Mouse (Mus musculus) right cerebral cortex, postnatal 25 days (tissue): ENCODE measurements around the gene Tars.

Experiments used
- DNase-seq: peaks from one replicate; pipeline ENCODE4 v3.0.0; 2022

Gene Tars

DNA sequence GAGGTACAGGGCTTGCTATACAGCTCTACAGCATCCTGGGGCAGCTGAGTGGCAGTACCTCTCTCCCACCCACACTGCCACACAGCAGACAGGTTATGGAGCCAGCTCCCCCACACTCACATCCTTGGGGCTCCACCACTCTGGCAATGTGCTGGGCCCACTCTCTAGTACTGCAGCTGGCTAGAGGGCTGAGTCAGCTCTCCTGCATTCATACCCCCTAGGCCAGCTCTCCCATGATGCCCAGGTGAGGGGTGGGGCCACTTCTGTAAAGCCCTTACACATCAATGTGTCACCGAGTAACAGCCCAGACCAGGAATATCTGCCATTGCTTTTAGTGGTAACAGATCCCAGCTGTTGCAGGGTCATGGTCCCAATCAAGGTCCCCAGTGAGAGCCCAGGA is 38.6 kb downstream of the Tars start:
- no peak for DNase-seq

- no peak for DNase-seq
Observed at GRCm38 (mm10) chr15:11357501-11357900, 42.0 kb downstream of the Tars start.

DNA sequence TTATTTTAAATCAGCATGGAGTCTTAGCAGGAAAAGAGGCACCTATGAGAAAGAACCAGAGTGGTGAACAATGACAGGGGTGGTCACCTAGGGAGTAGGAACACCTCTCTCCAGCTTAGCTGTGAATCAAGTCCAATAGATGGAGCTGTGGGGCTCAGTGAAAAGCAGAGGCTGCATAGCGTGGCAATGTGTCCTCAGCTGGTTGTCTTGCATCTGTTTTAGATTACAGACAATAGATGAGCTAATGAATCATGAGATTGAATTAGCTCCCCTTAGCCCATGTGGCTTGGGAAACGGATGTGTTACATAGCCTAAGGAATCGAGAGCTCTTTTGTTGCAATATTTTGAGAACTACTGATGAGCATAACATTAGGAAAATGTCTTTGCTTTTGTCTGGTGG is 43.6 kb downstream of the Tars start:
- DNase-seq = no peak

DNA sequence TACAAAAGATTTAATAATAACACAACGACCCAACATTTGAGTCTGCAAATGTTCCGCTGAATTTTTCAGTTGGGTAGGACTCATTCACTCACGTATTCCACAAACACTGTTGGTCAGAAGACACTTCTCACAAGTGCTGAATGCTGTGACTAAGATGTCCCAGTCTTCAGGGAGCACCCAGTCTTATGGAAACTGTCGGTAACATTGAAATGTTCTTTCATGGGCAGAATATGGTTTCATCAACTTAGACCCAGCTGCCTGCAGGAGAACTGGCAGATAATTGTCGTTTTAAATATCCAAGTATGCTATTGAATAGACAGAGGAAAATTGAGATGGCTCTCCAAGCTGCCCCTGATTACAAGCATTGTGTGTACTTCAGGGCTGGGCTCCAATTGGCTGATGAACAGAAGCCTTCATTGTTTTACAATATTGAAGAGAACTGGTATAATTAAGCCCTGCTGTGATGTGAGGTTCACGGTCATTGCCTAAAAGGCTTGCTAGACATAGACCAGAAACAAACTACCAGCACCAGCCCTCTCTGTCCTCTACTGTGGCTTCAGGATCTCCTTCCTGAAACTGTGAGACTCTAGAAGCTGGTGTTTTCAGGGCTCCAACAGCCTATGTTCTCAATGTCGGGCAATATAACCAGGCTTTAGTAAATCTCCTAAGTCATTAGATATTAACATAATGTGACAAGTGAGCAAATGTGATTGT is 59.8 kb downstream of the Tars start:
- no peak for DNase-seq
